Mouse (Mus musculus) embryonic facial prominence, embryonic 11.5 days (tissue): Measurements from ENCODE around the gene Recql5. TPM values are rescaled to one million over a fixed set of nuclear protein-coding genes. Genes with fewer than 3 reads are reported as not detected.
A peak's percentile ranks its signal among the peaks of the same experiment; 100 is the strongest.

Experiments used
- ATAC-seq: fragments of 200-750 bp; cut with Nextera tagmentation; replicated peaks from 2 replicates; pipeline ENCODE4 v1.8.0; 2017; ENCODE audit warnings: low read depth; ENCODE audit not compliant: insufficient number of reproducible peaks, low FRiP score, low TSS enrichment
- DNase-seq: peaks from one replicate; pipeline ENCODE4 v3.0.0-alpha.2; 2015; ENCODE audit warnings: low spot score
- H3K27ac ChIP-seq: fragments of 300-500 bp; sonication (generic); replicated peaks from 2 replicates; pipeline ENCODE4 v1.5.1; 2014; ENCODE audit warnings: mild to moderate bottlenecking, low read depth, low read length, control low read depth
- H3K27me3 ChIP-seq: fragments of 300-500 bp; sonication (generic); 2 replicates; pipeline ENCODE4 v1.6.1; 2014; ENCODE audit warnings: mild to moderate bottlenecking, low read length, moderate library complexity, mixed read lengths; ENCODE audit not compliant: control insufficient read depth, insufficient read depth
- H3K36me3 ChIP-seq: fragments of 300-500 bp; sonication (generic); replicated peaks from 2 replicates; pipeline ENCODE4 v1.6.1; 2014; ENCODE audit warnings: low read depth, mild to moderate bottlenecking, low read length, moderate library complexity, mixed read lengths; ENCODE audit not compliant: control insufficient read depth, insufficient read depth
- H3K4me1 ChIP-seq: fragments of 300-500 bp; sonication (generic); 2 replicates; pipeline ENCODE4 v1.6.1; 2014; ENCODE audit warnings: low read length, mixed read lengths; ENCODE audit not compliant: control insufficient read depth, insufficient read depth
- H3K4me2 ChIP-seq: fragments of 300-500 bp; sonication (generic); 2 replicates; pipeline ENCODE4 v1.6.1; 2014; ENCODE audit warnings: low read depth, mild to moderate bottlenecking, control low read depth, low read length, moderate library complexity
- H3K4me3 ChIP-seq: fragments of 300-500 bp; sonication (generic); 2 replicates; pipeline ENCODE4 v1.5.1; 2014; ENCODE audit warnings: low read depth, low read length, control low read depth
- H3K9ac ChIP-seq: fragments of 300-500 bp; sonication (generic); replicated peaks from 2 replicates; pipeline ENCODE4 v1.6.1; 2014; ENCODE audit warnings: mild to moderate bottlenecking, control low read depth, low read length
- H3K9me3 ChIP-seq: fragments of 300-500 bp; sonication (generic); replicated peaks from 2 replicates; pipeline ENCODE4 v1.6.1; 2016; ENCODE audit warnings: mild to moderate bottlenecking, low read length, inconsistent platforms, mixed read lengths; ENCODE audit not compliant: control insufficient read depth
- WGBS: fragments of 180-500 bp; shearing (Covaris S2); extraction: QIAGEN DNeasy Blood & Tissue Kit; methylation state at CpG from one replicate; pipeline ENCODE4 v1.1.7; 2014; 5-methylcytosine and 5-hydroxymethylcytosine counted together
- polyA plus RNA-seq: library from polyadenylated mRNA; unstranded; fragments of >200 nt; fragmentation: Nextera tagmentation; extraction: Ambion mirVana; gene quantifications from 2 replicates; pipeline ENCODE4 v1.2.1, GENCODE M21; 2014

The Recql5 gene
- polyA plus RNA-seq, 1 experiment from 2014 or later: 14.2 TPM

DNA sequence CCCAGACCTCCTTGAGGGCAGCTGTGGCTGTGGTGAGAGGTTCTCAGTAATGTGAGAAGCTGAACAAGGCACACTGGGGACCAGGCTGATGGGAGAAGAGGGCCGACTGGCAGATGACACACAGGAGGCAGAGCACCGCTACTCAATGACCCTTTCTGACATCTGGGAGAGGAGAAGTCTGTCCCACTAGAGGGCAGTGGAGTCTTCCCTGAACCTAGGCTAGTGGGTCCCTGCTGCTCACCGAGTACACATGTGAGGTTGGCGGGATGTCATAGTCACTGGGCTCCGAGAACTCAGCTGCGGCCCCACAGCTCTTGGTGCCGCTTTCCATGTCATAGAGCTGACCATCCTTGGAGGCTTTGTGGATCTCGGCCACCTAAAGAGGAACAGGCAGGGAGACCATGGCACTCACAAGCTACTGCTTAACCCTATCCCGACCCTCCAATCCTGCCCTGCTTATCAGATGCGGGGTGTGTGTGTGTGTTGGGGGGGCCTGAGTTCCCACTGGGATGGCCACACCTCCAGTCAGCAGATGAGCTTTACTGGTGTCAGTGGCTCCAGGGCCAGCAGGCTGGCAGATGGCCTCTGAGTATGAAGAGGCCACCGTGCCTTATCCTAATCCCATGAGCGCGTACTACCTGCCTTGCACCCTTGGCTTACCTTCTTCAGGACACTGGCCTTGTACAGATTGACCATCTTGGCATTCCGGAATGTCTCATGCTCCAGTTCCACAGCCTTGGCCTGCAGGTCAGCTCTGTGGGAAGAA lies 38.3 kb downstream of the Recql5 start:
- Histone ChIP-seq H3K4me3 (no peak overlapping the region), H3K4me1 (no peaks in the 10 kb centered on the region; the same call in 1 of the 2 replicates), H3K36me3 (no peaks in the 10 kb centered on the region), H3K27me3 (no peaks in the 10 kb centered on the region), H3K27ac (no peak overlapping the region), H3K9me3 (no peaks in the 10 kb centered on the region), H3K4me2 (no peak overlapping the region), H3K9ac (no peak overlapping the region)
- WGBS: 75% methylated on average over 14 of the region's 14 CpGs
- ATAC-seq (no peak), DNase-seq (peak; percentile 38)

DNA sequence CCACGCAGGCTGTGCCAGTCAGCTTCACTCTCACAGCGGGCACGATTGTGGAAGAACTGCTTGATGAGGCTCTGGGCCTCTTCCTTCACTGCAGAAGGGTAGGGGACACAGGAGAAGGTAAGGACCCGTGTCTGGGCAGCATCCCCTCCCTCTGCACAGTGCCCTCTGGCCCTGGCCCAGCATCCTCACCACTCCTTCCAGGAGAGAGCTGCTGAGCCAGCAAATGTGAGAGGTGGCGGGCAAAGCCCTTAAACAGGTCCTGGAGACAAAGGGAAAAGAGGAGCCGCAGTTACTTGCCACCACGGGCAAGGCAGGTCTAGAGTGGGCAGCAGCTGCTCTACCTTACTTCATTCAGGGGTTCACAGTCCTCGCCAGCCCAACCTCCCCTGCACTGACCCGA lies 40.2 kb downstream of the Recql5 start:
- Histone ChIP-seq H3K4me2 (no peak overlapping the region), H3K4me1 (no peaks in the 10 kb centered on the region), H3K27ac (no peak overlapping the region), H3K27me3 (no peaks in the 10 kb centered on the region), H3K9me3 (no peaks in the 10 kb centered on the region), H3K36me3 (no peaks in the 10 kb centered on the region), H3K9ac (no peak overlapping the region), H3K4me3 (no peak overlapping the region)
- WGBS: 84% methylated on average over 9 of the region's 9 CpGs
- DNase-seq (no peak), ATAC-seq (no peak)

DNA sequence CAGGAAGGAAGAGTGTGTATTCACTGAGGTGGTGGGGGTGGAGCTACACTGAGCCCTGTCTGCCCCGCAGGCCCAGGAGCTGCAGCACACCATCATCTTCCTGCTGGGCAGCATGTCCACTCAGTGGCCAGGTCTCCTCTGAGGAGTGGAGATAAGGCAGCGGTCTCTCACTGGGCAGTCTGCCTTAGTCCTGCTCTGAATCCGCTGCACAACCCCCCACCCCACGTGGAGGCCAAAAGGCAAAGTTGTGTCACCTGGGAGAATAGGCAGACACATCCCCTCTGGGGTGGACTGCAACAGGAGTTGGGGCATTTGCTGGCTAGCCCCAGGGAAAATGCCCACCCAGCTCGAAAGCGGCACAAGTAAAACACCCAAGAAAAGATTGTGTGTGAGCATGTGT lies 41.1 kb downstream of the Recql5 start:
- H3K4me2 ChIP-seq: no peak overlapping the region
- DNase-seq (no peak), ATAC-seq (no peak)
- H3K9ac ChIP-seq: no peak overlapping the region
- no peak overlapping the region for H3K27ac ChIP-seq
- no peaks in the 10 kb centered on the region for H3K9me3 ChIP-seq
- H3K27me3 ChIP-seq: no peaks in the 10 kb centered on the region
- 62% methylated on average over 6 of the region's 6 CpGs for whole genome bisulfite sequencing
- no peak overlapping the region for H3K4me3 ChIP-seq
- no peaks in the 10 kb centered on the region for H3K36me3 ChIP-seq
- no peaks in the 10 kb centered on the region for H3K4me1 ChIP-seq

DNA sequence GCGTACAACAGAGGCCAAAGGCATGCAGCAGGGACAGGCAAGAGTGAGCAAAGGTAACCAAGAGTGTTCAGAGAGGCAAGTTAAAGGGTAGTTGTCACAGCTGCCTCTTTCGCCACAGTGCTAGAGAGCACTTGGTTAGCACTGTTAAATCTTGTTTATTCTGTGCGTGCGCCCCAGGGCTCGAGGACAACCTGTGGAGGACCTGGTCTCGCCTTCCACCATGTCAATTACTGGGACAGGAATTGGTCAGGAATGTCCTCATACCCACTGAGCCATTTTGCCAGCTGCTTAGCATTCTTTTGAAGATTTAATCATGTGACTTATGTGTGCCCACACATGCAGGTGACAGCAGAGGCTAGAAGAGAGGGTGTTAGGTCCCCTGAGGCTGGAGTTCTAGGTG lies 44.1 kb downstream of the Recql5 start:
- H3K27me3 ChIP-seq: peaks cover 1% of the 10 kb centered on the region; the same call in 1 of the 2 replicates
- no peak overlapping the region for H3K4me2 ChIP-seq
- no peak overlapping the region for H3K27ac ChIP-seq
- H3K4me1 ChIP-seq: no peaks in the 10 kb centered on the region
- DNase-seq (no peak), ATAC-seq (no peak)
- no peak overlapping the region for H3K9ac ChIP-seq
- H3K9me3 ChIP-seq: no peaks in the 10 kb centered on the region
- 76% methylated on average over 6 of the region's 6 CpGs for WGBS
- H3K4me3 ChIP-seq: no peak overlapping the region
- H3K36me3 ChIP-seq: no peaks in the 10 kb centered on the region

DNA sequence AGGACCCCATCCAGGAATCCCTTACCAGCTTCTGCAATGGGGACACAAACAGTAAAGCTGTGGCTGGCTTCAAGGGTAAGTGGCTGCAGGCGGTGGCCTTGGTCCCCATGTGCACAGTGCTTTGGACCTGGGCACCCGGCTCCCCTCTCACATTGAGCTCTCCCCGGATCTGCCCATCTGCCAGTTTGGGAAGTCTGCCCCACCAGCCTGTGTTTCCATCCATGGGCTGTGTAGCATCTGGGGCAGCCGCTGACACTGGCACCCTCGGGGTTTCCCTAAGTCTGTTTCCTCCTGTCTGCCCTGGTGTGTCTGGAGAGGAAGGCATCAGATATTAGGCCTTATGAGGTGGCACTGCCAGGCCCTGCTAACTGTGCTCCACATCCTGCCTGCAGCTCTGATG lies 45.3 kb downstream of the Recql5 start:
- Histone ChIP-seq H3K9ac (no peak overlapping the region), H3K36me3 (no peaks in the 10 kb centered on the region), H3K27me3 (peaks cover 6% of the 10 kb centered on the region; the same call in 1 of the 2 replicates), H3K27ac (no peak overlapping the region), H3K4me2 (no peak overlapping the region), H3K9me3 (no peaks in the 10 kb centered on the region), H3K4me1 (no peaks in the 10 kb centered on the region), H3K4me3 (no peak overlapping the region)
- DNase-seq (no peak), ATAC-seq (no peak)
- 91% methylated on average over 5 of the region's 5 CpGs for WGBS

DNA sequence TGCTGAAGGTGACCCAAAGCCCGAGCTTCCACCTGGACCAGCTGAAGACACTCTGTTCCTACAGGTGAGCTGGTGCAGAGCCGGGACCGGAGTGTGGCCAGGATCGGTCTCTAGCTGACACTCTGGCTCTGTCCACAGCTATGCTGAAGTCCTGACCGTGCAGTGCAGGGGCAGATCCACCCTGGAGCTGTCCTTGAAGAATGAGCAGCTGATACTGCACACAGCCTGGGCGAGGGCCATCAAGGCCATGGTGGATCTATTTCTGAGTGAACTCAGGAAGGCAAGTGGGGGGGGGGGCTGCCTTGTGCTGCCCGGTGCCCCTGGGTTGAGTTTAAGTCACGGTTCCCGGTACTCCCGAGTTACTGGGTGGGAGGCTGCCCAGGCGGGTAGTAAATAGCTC lies 46.8 kb downstream of the Recql5 start:
- no peak overlapping the region for H3K4me3 ChIP-seq
- no peak overlapping the region for H3K27ac ChIP-seq
- H3K4me1 ChIP-seq: no peaks in the 10 kb centered on the region
- ATAC-seq (no peak), DNase-seq (no peak)
- 83% methylated on average over 11 of the region's 11 CpGs for WGBS
- H3K9me3 ChIP-seq: no peaks in the 10 kb centered on the region
- H3K9ac ChIP-seq: no peak overlapping the region
- H3K36me3 ChIP-seq: no peaks in the 10 kb centered on the region
- peaks cover 8% of the 10 kb centered on the region; the same call in 1 of the 2 replicates for H3K27me3 ChIP-seq
- no peak overlapping the region for H3K4me2 ChIP-seq

DNA sequence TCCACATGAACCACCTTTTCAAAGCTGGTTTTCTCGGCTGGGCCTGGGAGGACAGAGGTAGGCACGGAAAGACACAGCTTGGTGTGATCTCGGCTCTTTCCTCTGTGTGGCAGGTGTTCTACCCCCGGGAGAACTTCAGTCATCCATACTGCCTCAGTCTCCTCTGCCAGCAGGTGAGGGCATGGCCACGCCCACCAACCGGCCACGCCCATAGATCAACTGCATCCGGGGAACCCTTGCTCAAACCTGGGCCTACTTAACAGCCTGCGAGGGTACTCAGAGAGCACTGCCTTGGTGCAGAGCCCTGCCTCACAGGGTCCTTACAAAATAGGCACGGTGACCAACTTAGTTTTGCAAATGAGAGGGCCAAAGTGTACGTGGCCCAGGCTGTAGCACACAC lies 48.0 kb downstream of the Recql5 start:
- H3K27me3 ChIP-seq: peaks cover 8% of the 10 kb centered on the region; the same call in 1 of the 2 replicates
- no peak overlapping the region for H3K4me3 ChIP-seq
- no peaks in the 10 kb centered on the region for H3K36me3 ChIP-seq
- H3K27ac ChIP-seq: no peak overlapping the region
- H3K4me2 ChIP-seq: no peak overlapping the region
- H3K9me3 ChIP-seq: no peaks in the 10 kb centered on the region
- DNase-seq (no peak), ATAC-seq (no peak)
- no peak overlapping the region for H3K9ac ChIP-seq
- 76% methylated on average over 11 of the region's 11 CpGs for WGBS
- no peaks in the 10 kb centered on the region for H3K4me1 ChIP-seq

DNA sequence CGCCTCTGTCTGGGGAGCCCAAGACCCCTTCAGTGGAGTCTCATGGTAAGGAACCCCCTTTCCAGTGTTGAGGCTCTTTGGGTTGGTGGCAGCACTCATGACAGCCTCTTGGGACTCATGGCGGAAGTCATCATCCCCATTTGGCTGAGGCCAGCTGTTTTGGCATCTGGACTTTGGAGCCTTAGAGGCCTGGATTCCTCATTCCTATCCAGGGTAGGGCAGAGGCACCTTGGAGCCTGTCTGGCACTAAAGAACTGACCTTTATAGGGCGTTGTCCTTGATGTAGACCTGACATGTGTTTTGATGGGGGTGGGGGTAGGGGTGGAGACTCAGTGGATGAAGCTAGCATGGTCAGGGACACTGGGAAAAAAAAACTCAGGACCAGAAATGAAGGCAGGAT lies 48.9 kb downstream of the Recql5 start:
- H3K9ac ChIP-seq: no peak overlapping the region
- no peak overlapping the region for H3K4me2 ChIP-seq
- no peak overlapping the region for H3K4me3 ChIP-seq
- peaks cover 8% of the 10 kb centered on the region; the same call in 1 of the 2 replicates for H3K27me3 ChIP-seq
- ATAC-seq: no peak
- no peaks in the 10 kb centered on the region for H3K36me3 ChIP-seq
- no peaks in the 10 kb centered on the region for H3K9me3 ChIP-seq
- WGBS: 95% methylated on average over 3 of the region's 3 CpGs
- no peaks in the 10 kb centered on the region for H3K4me1 ChIP-seq
- H3K27ac ChIP-seq: no peak overlapping the region
- no peak for DNase-seq
